In genomic region chr15:102324654-102325473, GRCm38 (mm10) we compare ENCODE assay signal across 8 mouse cellular contexts. TPM values are rescaled to one million over a fixed set of nuclear protein-coding genes. Genes with fewer than 3 reads are reported as not detected.
A peak's percentile ranks its signal among the peaks of the same experiment; 100 is the strongest.
DNase-seq lines count a peak whose midpoint lies in the region; ATAC-seq lines count a peak whose summit lies in the region.

No protein-coding gene starts in this region.

- no peaks in the 10 kb centered on the region for H3K27me3 ChIP-seq in heart, embryonic 14.5 days (ENCODE audit: control insufficient read depth, insufficient read depth, low read length)
- H3K27me3 ChIP-seq in limb, embryonic 12.5 days: no peaks in the 10 kb centered on the region

- WGBS in heart, embryonic 14.5 days: 76% methylated on average over 12 of the region's 12 CpGs
- 77% methylated on average over 12 of the region's 12 CpGs for WGBS in limb, embryonic 12.5 days

- H3K36me3 ChIP-seq in heart, embryonic 14.5 days (ENCODE audit: control insufficient read depth, insufficient read depth, low read length): peaks cover 69% of the 10 kb centered on the region
- peaks cover 63% of the 10 kb centered on the region for H3K36me3 ChIP-seq in limb, embryonic 12.5 days

- H3K9me3 ChIP-seq in heart, embryonic 14.5 days (ENCODE audit: control insufficient read depth, low read length): no peaks in the 10 kb centered on the region
- H3K9me3 ChIP-seq in limb, embryonic 12.5 days: no peaks in the 10 kb centered on the region

- no peak overlapping the region for H3K27ac ChIP-seq in heart, embryonic 14.5 days (replicated peaks in 1 of 2; ENCODE audit: control insufficient read depth in 1 of 2, insufficient read depth in 1 of 2, low read depth in 2 of 2, low read length in 2 of 2)
- H3K27ac ChIP-seq in limb, embryonic 12.5 days: no peak overlapping the region

- DNase-seq in embryo, embryonic 9.5 days (ENCODE audit: extremely low spot score): peak; percentile 14
- no peak for DNase-seq in embryo, embryonic 10.5 days (ENCODE audit: low spot score)
- DNase-seq in B cell, adult 2 months: peak; percentile 26 to 28
- DNase-seq in left cerebral cortex, adult 11 months (ENCODE audit: low spot score): no peak
- no peak for DNase-seq in layer of hippocampus, adult 11-12 months (ENCODE audit: low spot score)

- peak overlapping the region; percentile 86 for H3K4me2 ChIP-seq in heart, embryonic 14.5 days (ENCODE audit: low read length)
- H3K4me2 ChIP-seq in limb, embryonic 12.5 days: peak overlapping the region; percentile 89

- H3K4me3 ChIP-seq in heart, embryonic 14.5 days (ENCODE audit: control insufficient read depth in 1 of 2, insufficient read depth in 1 of 2, low read depth in 1 of 2, low read length in 2 of 2): no peak overlapping the region
- 0 out of 2 replicates have a peak overlapping the region, but pooled peaks have one; percentile 19 for H3K4me3 ChIP-seq in limb, embryonic 12.5 days (replicated peaks)

- H3K4me1 ChIP-seq in heart, embryonic 14.5 days (ENCODE audit: control insufficient read depth in 2 of 2, insufficient read depth in 2 of 2, low read length in 2 of 2): peaks cover 4 to 10% of the 10 kb centered on the region in 2 experiments; a peak in 3 of 4 replicates
- H3K4me1 ChIP-seq in limb, embryonic 12.5 days (replicated peaks): peaks cover 11% of the 10 kb centered on the region

- H3K9ac ChIP-seq in heart, embryonic 14.5 days (ENCODE audit: low read length): no peak overlapping the region
- H3K9ac ChIP-seq in limb, embryonic 12.5 days (replicated peaks): no peak overlapping the region

- ATAC-seq in heart, embryonic 14.5 days (ENCODE audit: insufficient number of reproducible peaks, insufficient read depth, low FRiP score, low read depth): no peak
- ATAC-seq in limb, embryonic 12.5 days (ENCODE audit: insufficient number of reproducible peaks, insufficient read depth, low FRiP score, low TSS enrichment, low read depth): no peak
- no peak for ATAC-seq in erythroid progenitor cell, adult 5-6 weeks (replicated peaks; ENCODE audit: low FRiP score, poor library complexity, severe bottlenecking)

RNA-seq across cellular contexts. Expression of gene Pfdn5, which starts 1.1 kb away (rescaled TPM):
- polyA plus RNA-seq in heart, embryonic 14.5 days (2014; fragmentation: Nextera tagmentation; extraction: Ambion mirVana): 397 and 431 TPM in 2 replicates
- 431 and 445 TPM in 2 replicates for polyA plus RNA-seq in limb, embryonic 12.5 days (2016; fragmentation: Nextera tagmentation; extraction: Ambion mirVana)
- total RNA-seq in erythroid progenitor cell, adult 5-6 weeks (2015; ENCODE audit: low replicate concordance): 121 and 130 TPM in 2 replicates
- 68.3 and 116 TPM in 2 replicates for total RNA-seq in erythroid progenitor cell, adult 5-6 weeks (2017; ENCODE audit: low replicate concordance)

RNA-seq across cellular contexts. Expression of gene Myg1, which starts 6.6 kb away (rescaled TPM):
- polyA plus RNA-seq in heart, embryonic 14.5 days (2014; fragmentation: Nextera tagmentation; extraction: Ambion mirVana): 59.9 and 72.7 TPM in 2 replicates
- 117 and 120 TPM in 2 replicates for polyA plus RNA-seq in limb, embryonic 12.5 days (2016; fragmentation: Nextera tagmentation; extraction: Ambion mirVana)
- total RNA-seq in erythroid progenitor cell, adult 5-6 weeks (2015; ENCODE audit: low replicate concordance): 27.8 and 39.0 TPM in 2 replicates
- 16.2 and 29.7 TPM in 2 replicates for total RNA-seq in erythroid progenitor cell, adult 5-6 weeks (2017; ENCODE audit: low replicate concordance)

RNA-seq across cellular contexts. Expression of gene Aaas, which starts 25.7 kb away (rescaled TPM):
- polyA plus RNA-seq in heart, embryonic 14.5 days (2014; fragmentation: Nextera tagmentation; extraction: Ambion mirVana): 45.0 and 48.4 TPM in 2 replicates
- polyA plus RNA-seq in limb, embryonic 12.5 days (2016; fragmentation: Nextera tagmentation; extraction: Ambion mirVana): 95.6 and 99.6 TPM in 2 replicates
- 41.9 and 51.5 TPM in 2 replicates for total RNA-seq in erythroid progenitor cell, adult 5-6 weeks (2015; ENCODE audit: low replicate concordance)
- total RNA-seq in erythroid progenitor cell, adult 5-6 weeks (2017; ENCODE audit: low replicate concordance): 18.2 and 49.8 TPM in 2 replicates

RNA-seq across cellular contexts. Expression of gene Espl1, which starts 28.8 kb away (rescaled TPM):
- 13.5 and 16.2 TPM in 2 replicates for polyA plus RNA-seq in heart, embryonic 14.5 days (2014; fragmentation: Nextera tagmentation; extraction: Ambion mirVana)
- polyA plus RNA-seq in limb, embryonic 12.5 days (2016; fragmentation: Nextera tagmentation; extraction: Ambion mirVana): 42.7 and 49.3 TPM in 2 replicates
- total RNA-seq in erythroid progenitor cell, adult 5-6 weeks (2015; ENCODE audit: low replicate concordance): 145 and 158 TPM in 2 replicates
- total RNA-seq in erythroid progenitor cell, adult 5-6 weeks (2017; ENCODE audit: low replicate concordance): 127 and 176 TPM in 2 replicates

RNA-seq across cellular contexts. Expression of gene Sp7, which starts 42.1 kb away (rescaled TPM):
- polyA plus RNA-seq in heart, embryonic 14.5 days (2014; fragmentation: Nextera tagmentation; extraction: Ambion mirVana): 0.22 TPM in 1 of 2 replicates, not detected in the other
- polyA plus RNA-seq in limb, embryonic 12.5 days (2016; fragmentation: Nextera tagmentation; extraction: Ambion mirVana): 3.1 and 4.3 TPM in 2 replicates
- total RNA-seq in erythroid progenitor cell, adult 5-6 weeks (2015; ENCODE audit: low replicate concordance): not detected in 2 replicates
- total RNA-seq in erythroid progenitor cell, adult 5-6 weeks (2017; ENCODE audit: low replicate concordance): not detected in 2 replicates

Comparison
In these comparisons a context has a peak if more than half of its experiments do, and no peak if none do; other contexts are left out.
1. DNase-seq: peak in embryo, embryonic 9.5 days (single experiment) and B cell, adult 2 months (2 of 2); none in embryo, embryonic 10.5 days (single experiment), left cerebral cortex, adult 11 months (single experiment) and layer of hippocampus, adult 11-12 months (single experiment).